Mouse (Mus musculus) thymus, postnatal 14 days (tissue): ENCODE results near the gene Hebp1.

Experiments used
- DNase-seq: peaks from one replicate; pipeline ENCODE4 v3.0.0; 2021

The Hebp1 gene

GRCm38 (mm10) chr6:135196707-135197106 lies 1.1 kb downstream of the Hebp1 start:
- DNase-seq = no peak

- no peak for DNase-seq
These were observed 2.9 kb downstream of the Hebp1 start for GRCm38 (mm10) chr6:135194907-135195306.

GRCm38 (mm10) chr6:135193733-135194132 lies 4.1 kb downstream of the Hebp1 start:
- no peak for DNase-seq

DNA sequence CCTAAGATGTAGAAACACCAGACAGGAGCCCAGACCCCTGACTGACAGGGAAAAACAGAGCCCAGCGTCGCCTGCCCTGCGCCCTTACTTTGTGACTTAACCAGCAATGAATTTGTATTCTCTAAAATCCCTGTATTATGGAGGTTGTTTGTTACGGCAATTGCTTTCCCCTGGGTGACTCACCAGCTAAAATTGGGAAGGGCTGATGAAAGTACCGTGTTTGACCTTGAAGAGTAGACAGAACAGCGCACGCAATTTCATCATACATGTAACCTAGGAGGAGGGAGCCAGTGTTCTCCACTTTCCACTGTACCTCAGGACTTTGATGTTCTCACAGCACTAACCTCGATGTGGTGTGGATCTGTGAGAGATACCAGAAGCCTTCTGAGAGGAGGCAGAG lies 4.8 kb downstream of the Hebp1 start:
- DNase-seq = no peak

DNA sequence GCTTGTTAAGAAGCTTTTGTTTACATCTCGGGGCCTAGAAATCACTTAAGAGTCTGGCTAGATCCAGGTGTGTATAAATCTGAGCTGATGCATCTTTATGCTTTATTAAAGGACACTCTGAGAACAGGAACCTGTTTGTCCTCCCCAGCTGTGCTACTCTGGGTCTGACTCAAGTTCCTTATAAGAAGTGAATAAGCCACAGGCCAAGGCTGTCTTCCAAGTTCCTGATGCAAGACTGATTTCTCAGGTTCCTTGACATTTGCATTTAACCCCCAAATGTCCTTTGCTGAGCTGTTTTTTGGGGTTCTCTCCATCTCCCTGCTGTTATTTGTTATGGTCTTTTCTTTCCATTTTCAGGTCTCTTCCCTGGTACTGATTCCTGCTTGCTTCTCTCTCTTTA lies 5.9 kb downstream of the Hebp1 start:
- DNase-seq = no peak

GRCm38 (mm10) chr6:135190122-135190521 lies 7.7 kb downstream of the Hebp1 start:
- DNase-seq = no peak

GRCm38 (mm10) chr6:135188629-135189028 lies 9.2 kb downstream of the Hebp1 start:
- DNase-seq = no peak

- no peak for DNase-seq
These were observed 10.5 kb downstream of the Hebp1 start for GRCm38 (mm10) chr6:135187076-135187917.

GRCm38 (mm10) chr6:135183961-135184360 lies 13.9 kb downstream of the Hebp1 start:
- no peak for DNase-seq

- peak; percentile 48 for DNase-seq
These were observed 14.9 kb downstream of the Hebp1 start for GRCm38 (mm10) chr6:135182925-135183324.

GRCm38 (mm10) chr6:135178599-135178998 lies 19.2 kb downstream of the Hebp1 start:
- DNase-seq = no peak

GRCm38 (mm10) chr6:135177271-135177670 lies 20.6 kb downstream of the Hebp1 start:
- DNase-seq = no peak

- DNase-seq = no peak
These were observed 22.8 kb downstream of the Hebp1 start for GRCm38 (mm10) chr6:135175014-135175413.

DNA sequence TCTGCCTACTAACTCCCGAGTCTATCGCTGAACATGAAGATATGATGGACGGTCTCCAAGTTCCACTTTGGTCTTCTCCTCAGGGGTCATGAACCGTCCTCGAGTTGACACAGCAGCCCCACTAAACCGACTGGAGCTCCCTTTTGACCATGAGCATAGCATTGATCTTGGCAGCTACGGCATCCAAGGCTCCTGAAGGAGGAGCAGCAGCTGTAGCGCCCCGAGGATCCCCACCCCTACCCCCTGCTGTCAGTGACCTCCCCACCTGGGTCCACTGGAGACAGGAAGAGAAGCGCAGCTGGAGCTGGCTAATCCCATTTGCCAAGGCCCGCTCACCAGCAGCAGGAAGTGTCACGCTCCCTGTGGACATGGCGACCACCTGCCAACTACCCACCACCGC lies 26.1 kb downstream of the Hebp1 start:
- DNase-seq = no peak

GRCm38 (mm10) chr6:135169246-135169645 lies 28.6 kb downstream of the Hebp1 start:
- DNase-seq = no peak

DNA sequence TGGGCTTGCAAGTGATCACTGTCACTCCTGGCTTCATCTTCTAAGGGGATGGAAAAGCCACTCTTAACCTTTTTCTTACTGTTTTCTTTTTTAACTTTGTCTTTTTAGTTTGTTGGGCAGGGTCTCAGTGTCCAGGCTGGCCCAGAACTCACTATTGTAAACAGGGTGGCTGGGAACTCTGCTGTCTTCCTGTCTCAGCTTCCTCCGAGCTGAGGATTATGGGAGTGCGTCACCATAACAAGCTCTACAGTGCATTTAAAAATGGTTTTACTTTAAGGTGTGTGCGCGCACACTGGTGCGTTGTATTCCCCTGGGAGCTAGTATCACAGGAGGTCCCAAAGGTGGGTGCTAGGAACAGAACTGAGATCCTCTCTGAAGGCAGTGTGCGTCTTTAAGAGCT lies 29.4 kb downstream of the Hebp1 start:
- peak; percentile 57 for DNase-seq

DNA sequence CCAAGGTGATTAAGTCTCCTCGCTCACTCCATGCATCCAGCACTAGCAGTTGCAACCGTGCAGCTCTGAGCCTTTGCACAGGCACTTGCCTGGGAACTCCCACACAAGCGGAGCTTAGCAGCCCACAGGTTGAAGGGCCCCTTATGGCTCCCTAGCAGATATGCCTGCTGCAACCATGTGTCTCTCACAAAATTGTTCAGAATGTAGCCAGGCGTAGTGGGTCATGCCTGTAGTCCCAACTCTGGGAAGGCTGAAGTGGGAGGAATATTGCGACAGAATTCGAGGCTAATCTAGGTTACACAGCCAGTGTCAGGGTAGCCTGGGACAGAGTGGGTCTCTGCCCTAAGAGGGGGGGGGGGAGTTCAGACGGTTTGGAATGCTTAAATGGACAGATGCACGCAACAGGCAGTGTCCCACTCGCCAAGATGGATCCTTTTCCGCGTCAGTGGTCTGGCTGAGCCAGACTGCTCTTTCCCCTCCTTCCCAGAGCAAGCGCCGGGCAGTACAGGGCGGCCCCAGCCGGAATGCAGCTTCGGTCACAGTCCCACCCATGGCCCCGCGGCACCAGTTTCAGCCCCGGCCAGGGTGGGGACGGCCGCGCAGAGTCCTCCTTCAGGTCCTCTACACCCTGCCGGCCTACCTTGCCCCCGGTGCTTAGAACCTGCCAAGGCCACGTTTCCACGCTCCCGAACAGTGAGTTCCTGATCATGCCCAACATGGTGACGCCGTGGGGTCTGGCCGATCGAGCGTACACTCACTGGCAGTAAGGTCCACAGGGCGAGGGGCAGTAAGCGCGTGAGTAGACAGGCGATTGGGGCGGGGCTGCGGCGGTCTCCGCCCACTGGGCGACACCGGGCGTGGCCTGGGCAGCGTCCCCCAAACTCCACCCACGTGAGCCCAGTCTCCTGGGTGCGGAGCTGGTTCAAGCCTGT lies 30.2 kb downstream of the Hebp1 start:
- DNase-seq = peak; percentile 82

- no peak for DNase-seq
These were observed 31.1 kb downstream of the Hebp1 start for GRCm38 (mm10) chr6:135166712-135167111.

DNA sequence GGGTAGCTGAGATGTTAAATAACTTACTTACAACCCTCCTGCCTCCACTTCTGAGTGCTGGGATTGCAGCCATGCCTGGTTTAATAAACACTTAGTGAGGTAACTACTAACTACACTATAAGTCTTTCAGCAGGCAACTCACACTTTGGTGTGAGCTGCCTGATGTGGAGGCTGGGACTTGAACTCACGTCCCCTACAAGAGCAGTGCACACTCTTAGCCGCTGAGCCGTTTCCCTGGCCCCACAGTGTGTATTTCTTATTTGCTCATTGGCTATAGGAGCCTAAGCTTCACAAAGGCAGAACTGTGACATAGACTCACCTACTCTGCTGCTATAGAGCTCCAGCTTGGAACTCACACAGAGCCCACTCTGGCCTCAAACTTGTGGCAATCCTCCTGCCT lies 31.6 kb downstream of the Hebp1 start:
- no peak for DNase-seq

DNA sequence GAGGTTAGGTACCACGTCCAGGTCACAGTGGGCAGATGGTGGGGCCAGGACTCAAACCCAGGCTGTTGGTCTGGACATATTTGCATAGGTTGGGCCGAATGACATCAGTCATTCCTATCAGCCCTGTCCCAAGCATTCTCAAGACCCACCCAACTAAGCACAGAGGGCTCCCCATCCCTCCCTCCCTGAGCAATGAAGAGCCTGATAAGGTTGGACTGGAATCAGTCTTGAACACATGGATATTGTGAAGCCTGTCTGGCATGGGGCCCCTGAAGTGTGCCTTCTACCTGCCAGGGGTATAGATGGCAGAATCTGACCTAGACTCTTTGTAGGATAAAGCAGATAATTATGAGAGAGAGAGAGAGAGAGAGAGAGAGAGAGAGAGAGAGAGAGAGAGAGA lies 32.1 kb downstream of the Hebp1 start:
- DNase-seq = no peak

- no peak for DNase-seq
These were observed 32.6 kb downstream of the Hebp1 start for GRCm38 (mm10) chr6:135165191-135165590.

DNA sequence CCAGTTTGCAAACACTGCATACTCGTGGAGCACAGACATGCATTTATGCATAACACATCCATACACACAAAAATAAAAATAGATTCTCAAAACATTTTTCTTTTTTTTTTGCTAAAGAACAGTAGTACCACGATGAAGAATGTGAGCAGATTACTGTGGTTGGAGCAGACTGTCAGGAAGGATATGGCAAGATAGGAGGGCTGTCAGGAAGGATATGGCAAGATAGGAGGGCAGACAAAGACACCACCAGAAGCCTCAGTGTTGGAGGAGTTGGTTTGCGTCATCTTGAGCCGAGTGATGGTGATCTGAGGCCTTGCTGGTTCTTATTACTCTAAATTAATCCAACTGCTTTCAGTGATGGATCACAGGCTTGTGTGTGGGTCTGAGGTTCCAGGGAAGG lies 35.0 kb downstream of the Hebp1 start:
- no peak for DNase-seq

- DNase-seq = no peak
These were observed 35.5 kb downstream of the Hebp1 start for GRCm38 (mm10) chr6:135162311-135162710.

- no peak for DNase-seq
These were observed 36.5 kb downstream of the Hebp1 start for GRCm38 (mm10) chr6:135161356-135161755.
